Mouse (Mus musculus) right cerebral cortex, adult 2 months (tissue): ENCODE measurements around the gene Mrpl11.
"Not testable (repeated sequence)": the region's sequence is repeated elsewhere in the genome, so short reads cannot be mapped to it uniquely, and the experiment has no call there.

Experiments
- DNase-seq, 2 experiments: peaks; one replicate each; pipeline ENCODE4 v3.0.0; 2021 to 2022; ENCODE audit warnings: low spot score in 2 of 2

The Mrpl11 gene

DNA sequence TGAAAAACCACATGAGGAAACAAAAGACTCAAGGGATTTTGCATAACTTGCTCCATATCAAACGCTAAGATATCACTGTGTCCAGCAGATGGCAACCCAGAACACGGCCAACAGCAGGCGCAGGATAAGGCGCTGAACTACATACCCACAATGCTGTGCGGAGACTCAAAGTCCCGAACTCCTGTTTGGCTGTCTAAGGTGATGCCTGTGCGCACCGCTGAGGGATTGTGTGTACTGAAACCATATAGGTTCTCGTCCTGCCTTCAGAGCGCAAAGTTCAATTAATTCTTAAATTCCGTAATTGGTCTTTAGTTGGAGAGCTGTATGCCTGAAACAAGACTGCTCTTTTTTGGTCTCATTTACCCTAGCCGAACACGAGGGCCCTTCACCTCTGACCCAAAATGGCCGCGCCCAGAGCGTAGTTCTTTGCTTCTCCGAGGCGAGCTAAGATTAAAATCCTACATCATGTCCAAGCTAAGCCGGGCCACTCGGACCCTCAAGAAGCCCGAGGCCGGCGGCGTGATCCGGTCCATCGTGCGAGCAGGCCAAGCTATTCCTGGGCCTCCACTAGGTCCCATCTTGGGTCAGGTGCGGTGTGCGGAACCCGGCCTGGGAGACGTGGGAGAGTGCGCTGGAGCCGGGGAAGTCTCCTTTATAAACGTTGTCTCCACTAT is at the start of gene Mrpl11:
Mrpl11 (plus strand) TSS at position 220 of the 674 bp plus-strand sequence.
- peak; percentile 94 to 97 for DNase-seq

DNA sequence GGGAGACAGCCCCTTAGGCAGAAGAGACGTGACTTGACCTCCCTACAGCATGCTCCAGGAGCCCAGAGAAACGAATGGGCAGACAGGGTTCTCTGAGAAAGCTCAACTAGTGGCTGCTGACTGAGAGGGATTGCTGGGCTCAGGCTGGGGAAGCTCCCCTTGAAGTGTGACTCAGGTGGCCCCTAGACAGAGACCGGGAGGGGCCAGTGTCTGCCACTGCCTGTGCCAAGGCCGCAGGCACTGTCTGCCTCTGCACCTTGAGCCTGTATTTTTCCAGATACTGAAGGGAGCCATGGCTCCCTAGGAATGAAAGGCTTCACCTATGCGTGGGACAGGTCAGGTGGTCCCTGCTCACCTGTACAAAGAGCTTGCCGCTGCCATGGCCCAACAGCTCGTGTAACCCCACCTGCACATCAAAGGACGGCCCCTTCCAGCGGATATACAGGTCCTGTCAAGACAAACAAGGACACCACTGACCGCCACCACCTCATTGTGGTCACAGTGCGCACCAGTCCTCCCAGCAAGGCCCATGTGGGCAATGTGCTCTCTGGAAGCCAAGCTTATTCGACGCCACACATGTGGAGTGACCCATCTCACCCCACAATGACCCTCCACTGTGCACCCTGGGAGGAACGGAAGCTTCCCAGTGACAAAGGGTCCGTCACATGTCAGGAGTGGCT is 45.9 kb upstream of the Mrpl11 start:
- no peak for DNase-seq

DNA sequence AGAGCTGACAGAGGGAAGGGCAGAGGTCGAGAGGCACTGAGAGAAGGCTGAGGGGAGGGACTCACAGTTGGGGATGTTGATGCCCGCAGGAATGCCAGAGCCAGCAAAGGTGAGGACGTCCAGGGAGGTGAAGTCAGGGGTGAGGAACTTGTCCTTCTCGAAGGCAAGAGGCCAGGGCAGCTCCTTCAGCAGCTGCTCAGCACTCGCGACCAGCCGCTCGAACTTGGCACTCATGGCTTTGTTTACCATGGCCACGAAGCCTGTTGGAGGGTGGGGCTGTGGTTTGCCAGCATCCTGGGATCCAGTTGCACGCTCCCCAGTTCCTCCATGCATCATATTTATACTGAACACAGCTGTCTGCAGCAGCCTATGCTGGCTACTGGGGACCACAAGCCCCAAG is 45.1 kb upstream of the Mrpl11 start:
- DNase-seq: no peak

DNA sequence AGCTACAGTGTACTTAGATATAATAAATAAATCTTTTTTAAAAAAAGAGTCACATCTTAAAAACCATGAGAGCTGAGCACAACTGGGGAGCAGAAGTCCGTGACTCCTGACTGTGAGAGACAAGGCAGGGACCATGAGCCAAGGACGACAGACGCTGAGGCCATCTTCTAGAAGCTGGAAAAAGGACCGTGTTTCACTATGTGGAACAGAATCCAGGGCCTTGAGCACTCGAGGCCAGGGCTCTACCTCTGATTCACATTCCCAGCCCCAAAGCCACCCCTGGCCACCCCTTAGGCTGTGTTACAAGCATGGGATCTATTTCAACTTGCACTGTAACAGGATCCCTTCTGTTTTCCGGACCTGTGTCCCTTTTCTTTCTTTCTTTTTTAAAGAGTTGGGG is 42.3 kb upstream of the Mrpl11 start:
- DNase-seq: no peak

DNA sequence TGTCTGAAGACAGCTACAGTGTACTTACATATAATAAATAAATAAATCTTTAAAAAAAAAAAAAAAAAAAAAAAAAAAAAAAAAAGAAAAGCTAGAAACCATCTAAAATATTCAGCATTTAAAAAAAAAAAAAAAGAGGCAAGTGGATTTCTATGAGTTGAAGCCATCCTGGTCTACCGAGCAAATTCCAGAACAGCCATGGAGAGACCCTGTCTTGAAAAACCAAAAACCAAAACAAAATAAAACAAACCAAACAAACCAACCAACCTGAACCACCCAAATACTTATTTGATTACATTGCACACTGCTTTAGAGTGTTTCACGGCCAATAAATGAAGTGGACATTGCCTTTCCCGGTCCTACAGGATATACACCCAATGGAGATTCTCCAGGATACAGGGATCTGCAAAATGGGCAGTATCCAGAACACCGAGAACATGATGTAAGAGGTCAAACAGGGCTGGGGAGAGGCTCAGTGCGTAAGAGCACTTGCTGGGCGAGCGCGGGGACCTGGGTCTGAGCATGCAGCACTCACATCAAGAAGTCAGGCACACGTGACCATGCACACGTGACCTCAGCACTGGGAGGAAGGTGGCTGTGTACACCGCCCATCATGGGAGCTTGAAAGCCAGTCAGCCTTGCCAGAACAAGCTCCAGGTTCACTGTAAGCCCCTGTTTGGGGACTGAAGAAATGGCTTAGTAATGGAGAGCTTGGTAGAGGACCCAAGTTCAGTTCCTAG is 36.7 kb upstream of the Mrpl11 start:
- no peak for DNase-seq

DNA sequence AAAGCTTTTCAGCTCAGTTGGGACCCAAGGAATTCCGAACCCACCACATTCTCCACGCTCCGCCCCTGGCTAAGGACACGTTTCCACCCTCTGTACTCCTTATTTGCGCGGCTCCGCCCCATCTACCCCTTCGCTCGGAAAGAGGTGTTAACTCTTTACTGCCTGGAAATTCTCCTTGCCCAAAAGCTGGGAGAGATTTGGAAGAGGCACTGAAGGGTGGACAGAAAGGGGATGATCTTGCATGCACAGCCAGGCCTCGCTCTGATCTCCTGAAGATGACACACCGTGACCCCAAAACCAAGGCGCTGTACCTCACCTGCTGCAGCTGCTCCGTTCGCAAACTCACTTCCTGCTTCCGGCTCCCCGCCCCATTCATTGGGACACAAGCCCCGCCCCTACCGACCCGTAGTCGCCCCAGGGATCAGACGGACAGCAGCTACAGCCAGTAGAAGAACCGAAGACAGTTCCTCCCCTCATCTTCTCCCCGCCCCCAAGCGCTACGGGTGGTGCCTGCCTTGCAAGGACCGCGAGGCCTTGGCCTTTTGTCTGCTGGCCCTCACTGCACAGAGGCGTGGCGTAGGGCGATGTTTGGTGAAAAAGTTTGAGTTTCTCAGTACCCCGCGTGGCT is 33.9 kb upstream of the Mrpl11 start, which contains the start of gene Dpp3:
Dpp3 (minus strand) TSS at position 384 of the 628 bp plus-strand sequence.
- peak; percentile 99 for DNase-seq

DNA sequence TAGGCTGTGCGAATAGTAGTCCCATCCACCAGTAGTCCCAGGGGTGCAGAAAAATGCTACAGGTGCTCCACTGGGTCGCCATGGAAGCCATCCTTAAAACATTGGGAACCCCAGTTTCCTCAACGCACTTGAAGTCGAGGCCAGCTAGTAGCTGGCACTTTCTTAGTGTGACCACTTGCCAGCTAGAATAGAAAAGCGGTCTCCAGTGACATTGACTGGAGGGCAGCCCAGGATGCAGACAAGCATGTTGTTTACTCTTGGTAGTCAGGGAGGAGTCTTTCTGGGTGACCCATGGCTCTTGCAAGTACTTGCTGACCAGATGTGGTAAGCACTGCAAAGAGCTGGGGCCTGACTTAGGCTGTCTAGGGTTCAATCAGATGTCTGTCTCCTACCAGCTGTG is 33.2 kb upstream of the Mrpl11 start:
- DNase-seq: peak; percentile 14 to 18

DNA sequence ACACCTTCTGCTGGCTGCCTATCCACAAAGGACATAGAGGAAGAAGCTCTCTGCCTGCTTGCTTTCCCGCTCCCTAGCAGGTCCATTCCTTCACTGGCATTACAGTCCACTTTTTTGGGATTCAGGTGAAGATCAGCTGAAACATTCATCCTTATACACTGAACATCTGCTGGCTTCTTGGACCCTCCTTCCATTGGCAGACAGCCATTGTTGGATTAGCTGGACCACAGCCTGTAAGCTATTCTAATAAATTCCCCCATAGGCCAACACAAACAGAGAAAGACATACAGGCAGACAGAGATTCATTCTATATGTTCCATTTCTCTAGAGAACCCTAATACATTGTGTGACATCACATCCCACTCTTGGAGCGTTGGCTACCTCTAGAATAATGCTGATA is 25.1 kb upstream of the Mrpl11 start:
- no peak for DNase-seq

DNA sequence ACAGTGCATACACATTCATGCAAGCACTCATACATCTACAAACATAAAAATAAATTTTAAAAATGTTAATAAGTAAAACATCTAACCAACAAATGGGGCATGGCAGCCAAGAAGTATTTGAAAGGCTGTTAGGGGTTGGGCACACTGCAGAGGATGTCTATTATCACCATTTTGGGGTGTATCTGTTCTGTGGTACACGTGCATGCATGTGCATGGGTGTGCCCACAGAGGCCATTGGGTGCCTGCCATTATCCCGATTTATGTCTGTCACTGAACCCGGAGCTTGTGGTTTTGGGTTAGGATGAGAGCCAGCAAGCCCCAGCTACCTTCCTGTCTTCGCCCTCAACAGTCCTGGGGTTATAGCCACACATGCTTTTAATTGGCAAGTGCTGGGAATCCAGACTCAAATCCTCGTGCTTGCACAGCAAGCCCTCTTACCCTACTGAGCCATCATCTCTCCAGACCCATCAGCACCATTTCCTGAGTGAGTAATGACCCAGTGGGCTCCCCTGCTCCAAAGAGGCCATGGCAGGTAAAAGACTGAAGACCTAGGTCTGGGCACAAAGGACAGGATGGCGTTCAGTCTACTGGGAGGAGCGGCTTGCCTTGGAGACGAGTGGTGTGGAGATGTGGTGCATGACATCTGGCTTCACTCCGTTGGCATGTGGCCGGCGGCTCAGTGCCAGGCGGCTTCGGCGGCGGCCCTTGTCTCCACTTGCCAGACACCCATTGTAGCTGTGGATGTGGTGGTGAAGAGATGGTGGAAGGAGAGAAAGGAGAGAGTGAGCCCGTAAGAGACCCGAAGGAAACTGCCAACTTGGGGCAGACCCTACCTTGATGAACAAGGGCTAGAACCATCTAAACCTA is 24.3 kb upstream of the Mrpl11 start:
- no peak for DNase-seq

DNA sequence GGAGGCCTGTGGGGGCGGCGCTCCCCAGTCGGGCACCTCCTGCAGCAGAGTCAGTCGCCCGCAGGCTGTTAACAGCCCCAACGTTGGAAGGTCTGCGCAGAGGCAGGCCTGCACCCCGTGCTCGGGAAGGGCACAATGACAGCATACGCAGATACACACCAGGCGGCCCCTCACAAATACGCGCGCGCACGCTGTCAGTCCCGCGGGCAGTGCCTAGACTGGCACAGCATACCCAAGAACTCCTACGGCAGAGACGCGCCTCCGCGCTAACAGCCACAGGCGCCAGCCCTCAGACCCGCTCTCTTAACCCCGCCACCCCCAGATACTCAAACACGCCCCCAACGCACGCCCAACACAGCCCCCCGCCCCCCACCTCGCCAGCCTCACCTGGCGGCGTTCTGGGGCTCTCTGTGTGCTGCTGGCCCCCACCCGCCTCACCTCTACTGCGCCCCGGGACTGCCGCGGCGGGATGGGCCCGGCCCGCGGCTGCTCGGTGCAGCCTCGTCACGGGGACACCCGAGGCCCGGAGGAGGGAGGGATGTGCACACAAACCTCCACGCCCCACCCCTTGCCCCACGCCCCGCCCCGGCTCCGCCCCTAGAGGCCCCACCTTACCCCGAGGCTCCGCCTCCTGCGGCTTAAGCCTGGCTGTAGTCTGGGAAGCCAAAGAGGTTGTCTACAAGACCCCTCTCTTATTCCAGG is 19.2 kb upstream of the Mrpl11 start, which contains the start of gene Peli3:
Peli3 (minus strand) TSS at position 577 of the 702 bp plus-strand sequence.
- peak; percentile 75 for DNase-seq

DNA sequence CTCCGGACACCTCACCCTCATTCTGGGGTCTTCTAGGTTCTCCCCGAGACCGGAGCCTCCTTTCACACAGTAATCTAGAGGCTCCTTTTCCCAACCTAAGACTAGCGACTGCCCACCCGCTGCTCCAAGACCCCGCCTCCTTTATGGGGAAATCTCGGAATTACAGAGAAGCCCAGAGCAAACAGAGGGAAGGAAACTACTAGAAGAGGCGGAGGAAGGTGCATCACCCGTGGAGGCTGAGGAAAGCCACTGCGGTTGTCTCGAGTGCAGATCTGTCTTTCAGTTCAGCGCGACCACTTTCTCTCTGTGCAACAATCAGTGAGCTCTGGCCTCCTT is 18.7 kb upstream of the Mrpl11 start:
- no peak for DNase-seq

DNA sequence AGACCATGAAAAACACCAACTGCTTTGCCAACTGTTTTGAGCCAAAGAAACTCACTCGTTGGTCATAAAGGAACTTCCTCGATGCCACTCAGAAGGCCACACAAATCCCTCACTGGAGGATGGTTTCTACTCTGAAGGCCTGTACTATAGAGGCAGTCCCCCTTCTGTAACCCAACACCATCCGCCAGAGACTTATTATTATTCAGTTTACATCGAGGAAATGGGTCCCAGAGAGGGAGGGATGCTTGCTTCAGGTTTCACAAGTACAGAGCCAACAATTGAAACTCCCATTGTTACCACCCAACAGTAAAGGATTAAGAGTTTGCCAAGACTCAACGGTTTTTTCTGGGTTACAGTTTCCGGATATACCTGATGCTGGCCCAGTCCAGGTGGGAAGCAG is 16.4 kb upstream of the Mrpl11 start:
- no peak for DNase-seq

DNA sequence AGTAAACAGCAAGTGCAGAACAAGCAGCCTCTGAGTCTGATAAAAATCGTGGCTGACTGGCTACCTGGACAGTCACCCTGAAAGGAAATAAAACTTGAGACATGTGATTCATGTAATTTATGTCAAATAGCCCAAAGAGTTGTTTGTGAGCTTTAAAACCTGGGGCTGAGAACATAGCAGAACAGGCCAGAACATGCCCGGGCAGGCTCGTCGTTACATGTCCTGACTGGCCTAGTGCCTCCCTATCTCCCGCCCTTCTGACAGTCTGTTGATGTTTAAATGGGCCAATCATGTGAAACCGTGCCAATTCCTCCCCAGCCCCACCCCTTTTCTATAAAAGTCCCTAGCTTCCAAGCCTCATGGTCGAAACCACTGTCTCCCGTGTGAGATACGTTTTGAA is 13.3 kb upstream of the Mrpl11 start:
- not testable (repeated sequence) for DNase-seq

DNA sequence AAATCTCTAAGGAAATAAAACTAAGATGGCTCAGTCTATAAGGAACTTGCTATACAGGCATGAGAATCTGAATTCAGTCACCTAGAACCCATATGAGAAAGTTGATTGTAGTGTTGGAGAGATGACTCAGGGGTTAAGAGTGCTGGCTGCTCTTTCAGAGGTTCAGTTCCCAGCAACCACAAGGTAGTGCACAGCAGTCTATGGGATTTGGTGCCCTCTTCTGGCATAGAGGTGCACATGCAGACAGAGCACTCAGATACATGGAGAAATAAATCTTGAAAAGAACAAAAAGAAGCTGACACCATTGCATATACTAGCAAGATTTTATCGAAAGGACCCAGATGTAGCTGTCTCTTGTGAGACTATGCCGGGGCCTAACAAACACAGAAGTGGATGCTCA is 6.3 kb downstream of the Mrpl11 start:
- DNase-seq: no peak

DNA sequence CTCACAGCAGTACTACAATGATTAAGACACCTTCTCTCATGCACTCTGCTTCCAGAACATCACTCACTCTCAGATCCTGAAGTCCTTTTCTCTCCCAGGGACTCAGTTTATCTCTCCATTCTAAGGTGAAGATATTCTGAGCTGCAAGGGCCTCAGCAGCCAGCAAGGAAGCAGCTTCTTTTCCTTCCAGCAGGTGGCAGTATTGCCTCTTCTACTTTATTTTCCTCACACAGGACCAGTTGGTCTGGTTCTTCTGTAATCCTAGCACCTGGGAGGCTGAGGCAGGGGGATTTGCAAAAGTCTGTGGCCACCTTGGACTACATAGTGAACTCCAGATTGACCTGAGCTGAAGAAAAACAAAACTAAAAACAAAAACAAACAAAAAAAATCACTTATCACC is 19.8 kb downstream of the Mrpl11 start:
- DNase-seq: peak; percentile 80 to 84

DNA sequence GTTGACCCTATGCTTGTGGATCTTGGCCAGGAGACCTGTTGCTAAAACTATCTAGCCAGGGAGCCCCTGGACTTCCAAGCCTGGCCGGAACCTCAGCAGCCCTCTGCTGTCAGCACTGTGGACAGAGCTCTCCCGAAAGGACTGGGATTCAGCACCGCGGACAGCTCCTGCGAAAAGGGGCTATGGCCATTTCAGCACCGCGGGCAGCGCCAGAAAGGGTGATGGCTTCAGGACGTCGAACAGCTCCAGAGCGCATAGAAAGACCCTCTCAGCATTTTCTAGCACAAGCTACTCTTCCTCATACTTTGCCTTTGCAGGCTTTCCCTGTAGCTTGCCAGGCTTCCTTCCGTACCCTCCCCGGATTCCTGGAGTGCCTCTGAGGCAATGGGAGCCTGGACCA is 27.1 kb downstream of the Mrpl11 start:
- DNase-seq: peak in 1 of 2 experiments; percentile 67

DNA sequence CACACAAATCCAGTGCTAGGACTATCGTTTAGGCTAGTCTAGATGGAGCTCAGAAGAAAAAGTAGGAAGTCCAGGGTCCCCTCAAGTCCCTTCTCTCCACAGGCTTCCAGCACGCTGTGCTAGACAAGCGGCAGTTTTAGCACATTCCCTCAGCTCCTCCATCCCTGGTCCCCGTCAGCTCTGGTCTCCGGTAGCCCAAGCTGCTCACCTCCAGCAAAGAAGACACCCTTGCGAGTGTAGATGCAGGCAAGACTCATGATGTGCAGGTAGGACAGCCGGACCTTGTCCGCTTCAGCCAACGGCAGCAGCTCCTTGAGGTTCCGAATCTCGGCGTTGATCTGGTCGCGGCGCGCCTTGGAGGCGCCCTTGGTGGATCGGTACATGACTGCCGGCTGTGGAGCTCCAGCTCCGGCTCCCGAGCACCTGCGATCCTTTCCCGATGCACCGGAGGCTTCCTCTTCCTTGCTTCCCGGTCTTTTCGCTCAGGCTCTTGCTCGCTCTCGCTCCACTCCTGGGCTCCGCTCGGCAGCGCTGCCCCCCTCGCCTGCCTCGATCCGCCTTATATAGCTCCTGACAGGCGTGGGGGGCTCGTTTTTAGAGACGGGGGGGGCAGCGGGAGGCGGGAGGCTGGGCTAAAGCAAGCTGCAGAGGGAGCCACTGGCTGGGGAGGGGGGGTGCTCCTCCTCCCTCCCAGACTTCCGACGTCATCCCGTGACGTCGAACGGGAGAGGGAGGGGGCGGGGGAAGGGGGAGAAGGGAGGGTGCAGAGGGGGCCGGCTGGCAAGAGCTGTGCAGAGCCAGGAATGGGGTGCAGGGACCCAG is 27.7 kb downstream of the Mrpl11 start:
- peak; percentile 82 to 85 for DNase-seq

DNA sequence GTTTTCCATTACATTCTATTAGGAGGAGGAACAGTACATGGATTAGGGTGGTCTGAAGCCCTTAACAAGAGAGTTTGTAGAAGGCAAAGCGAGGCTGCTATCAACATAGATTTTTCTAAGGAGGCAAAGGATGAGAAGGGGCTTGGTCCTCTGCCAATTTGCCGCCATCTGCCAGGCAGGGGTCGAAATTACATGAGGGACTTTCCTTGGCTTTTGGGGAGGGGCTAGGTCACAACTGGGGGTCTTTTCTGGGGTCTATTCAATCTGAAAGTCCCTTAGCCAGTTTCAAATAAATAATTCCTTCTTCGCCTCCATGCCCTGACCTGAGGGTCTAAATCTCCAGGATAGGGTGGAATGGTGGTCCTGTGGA is 28.3 kb downstream of the Mrpl11 start, which contains the start of gene Npas4:
Npas4 (minus strand) TSS at position 61 of the 370 bp plus-strand sequence.
- no peak for DNase-seq

DNA sequence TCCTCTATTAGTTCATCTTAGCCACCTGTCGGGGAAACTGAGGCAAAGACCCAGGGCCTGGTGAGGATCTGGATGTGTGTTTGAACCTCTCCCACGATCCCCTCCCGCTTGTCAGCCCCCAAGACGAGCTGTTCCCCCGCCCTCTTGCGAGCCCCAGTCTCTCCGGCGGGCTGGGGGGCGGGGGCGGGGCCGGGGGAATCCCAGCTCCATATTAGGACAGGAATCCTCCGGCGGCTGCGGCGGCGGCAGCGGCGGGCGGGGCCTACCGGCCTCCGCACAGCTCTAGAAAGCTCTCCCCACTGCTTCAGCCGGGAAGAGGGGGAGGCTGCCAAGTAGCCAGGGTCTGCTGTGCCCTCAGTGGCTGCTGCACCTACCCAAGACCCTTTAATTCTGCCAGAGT is 28.8 kb downstream of the Mrpl11 start:
- DNase-seq: no peak

DNA sequence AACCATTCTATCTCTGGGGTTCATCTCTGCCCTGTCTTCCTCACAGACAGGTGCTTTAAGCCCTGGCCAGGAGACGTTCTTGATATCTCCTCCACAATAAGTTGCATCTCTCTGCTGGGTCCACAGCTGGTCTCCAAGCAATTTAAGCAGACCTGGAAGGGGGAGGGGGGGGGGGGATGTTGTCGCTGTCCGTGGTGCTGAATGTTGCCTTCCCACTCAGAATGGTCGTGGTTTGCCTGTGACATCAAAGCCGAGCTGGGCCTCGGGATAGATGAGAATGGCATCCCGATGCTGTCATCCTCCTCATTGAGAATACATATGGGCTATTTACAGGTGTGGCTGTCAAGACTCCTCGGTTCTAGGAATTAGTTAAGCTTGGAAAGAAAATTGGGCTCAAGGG is 30.4 kb downstream of the Mrpl11 start:
- DNase-seq: no peak
